Mouse (Mus musculus) megakaryocyte, adult 5-6 weeks (primary cell): Measurements from ENCODE around the gene 1700012P22Rik. TPM values are rescaled to one million over a fixed set of nuclear protein-coding genes. Genes with fewer than 3 reads are reported as not detected.

Experiments used
- ATAC-seq: 2 replicates; pipeline ENCODE4 v1.8.0; 2016; ENCODE audit warnings: mild to moderate bottlenecking, inconsistent platforms; ENCODE audit not compliant: poor library complexity, severe bottlenecking
- total RNA-seq, 2 experiments: library from RNA; stranded (forward) in 1 of 2; stranded (reverse) in 1 of 2; fragments of 153-499, 151-499 nt in 1 of 2; fragments of 221-1000, 200-1000 nt in 1 of 2; gene quantifications; 2 replicates each; pipeline versions ENCODE4 v1.2.3 to v1.2.4; 2015 to 2017

The 1700012P22Rik gene
- total RNA-seq (2015) (not detected in 2 replicates), total RNA-seq (2017) (not detected in 2 replicates)

- no peak for ATAC-seq
Observed at GRCm38 (mm10) chr4:144438672-144439071, at the start of gene 1700012P22Rik. Gene 1700012P22Rik, minus strand, starts transcription at chr4:144438772.

GRCm38 (mm10) chr4:144468091-144468490, 29.5 kb upstream of the 1700012P22Rik start:
- no peak for ATAC-seq

- ATAC-seq = no peak
Observed at GRCm38 (mm10) chr4:144465206-144465605, 26.6 kb upstream of the 1700012P22Rik start.

- no peak for ATAC-seq
Observed at GRCm38 (mm10) chr4:144463656-144464055, 25.1 kb upstream of the 1700012P22Rik start, which contains the start of gene Aadacl3. Gene Aadacl3, minus strand, starts transcription at chr4:144463756.

DNA sequence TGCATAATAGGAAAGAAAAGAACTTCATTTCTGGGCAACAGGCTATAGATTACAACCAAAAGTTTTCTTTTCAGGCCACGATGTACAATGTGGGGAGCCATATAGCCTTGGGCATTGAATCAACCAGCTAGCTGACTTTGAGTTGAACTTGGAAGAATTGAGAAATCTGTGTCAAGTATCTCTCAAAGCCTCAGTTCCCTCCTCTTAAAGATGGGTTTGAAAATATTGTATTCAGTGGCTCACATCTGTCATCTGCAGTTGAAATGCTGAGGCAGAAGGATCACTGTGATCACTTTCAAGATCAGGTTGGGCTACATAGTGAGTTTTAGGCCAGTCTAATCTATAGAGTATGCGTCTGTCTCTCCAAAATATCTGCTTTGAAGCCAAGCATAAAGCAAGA, 14.6 kb upstream of the 1700012P22Rik start, which contains the start of gene Gm9944:
Gene Gm9944 (minus strand): TSS at position 101 of the 400 bp plus-strand sequence.
- no peak for ATAC-seq

- no peak for ATAC-seq
Observed at GRCm38 (mm10) chr4:144448546-144448945, 10.0 kb upstream of the 1700012P22Rik start.

DNA sequence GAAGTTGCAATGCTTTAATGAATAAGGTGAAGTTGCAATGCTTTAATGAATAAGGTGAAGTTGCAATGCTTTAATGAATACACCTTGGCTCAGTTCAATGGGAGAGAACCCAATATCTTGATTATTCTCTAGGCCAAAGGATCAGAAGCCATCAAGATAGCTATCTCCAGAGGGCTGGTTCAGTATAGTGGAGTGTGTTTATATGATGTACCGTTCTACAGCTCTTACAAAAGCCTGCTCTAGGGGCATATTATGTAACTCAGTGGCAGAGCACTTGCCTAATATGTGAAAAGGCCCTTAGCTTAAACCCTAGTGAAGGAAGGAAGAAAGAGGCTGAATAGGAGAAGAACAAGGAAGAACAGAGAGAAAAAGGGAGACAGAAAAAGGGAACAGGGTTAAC, 3.0 kb upstream of the 1700012P22Rik start:
- ATAC-seq = no peak

DNA sequence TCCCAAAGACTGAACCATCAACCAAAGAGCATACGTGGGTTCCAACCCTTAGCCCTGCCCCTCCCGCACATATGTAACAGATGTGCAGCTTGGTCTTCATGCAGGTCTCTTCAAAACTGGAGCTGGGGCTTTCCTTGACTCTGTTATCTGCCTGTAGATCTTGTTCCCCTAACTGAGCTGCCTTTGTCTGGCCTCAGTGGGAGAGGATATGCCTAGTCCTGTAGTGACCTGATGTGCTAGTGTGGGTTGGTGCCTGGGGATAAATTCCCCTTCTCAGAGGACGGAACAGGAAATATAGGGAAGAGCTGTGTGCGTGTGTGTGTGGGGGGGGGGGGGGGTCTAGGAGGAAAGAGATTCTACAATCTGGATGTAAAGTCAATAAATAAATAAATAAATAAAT, 2.5 kb upstream of the 1700012P22Rik start:
- no peak for ATAC-seq

- no peak for ATAC-seq
Observed at GRCm38 (mm10) chr4:144433216-144433615, 5.4 kb downstream of the 1700012P22Rik start.

GRCm38 (mm10) chr4:144430723-144431122, 7.8 kb downstream of the 1700012P22Rik start:
- ATAC-seq = no peak

GRCm38 (mm10) chr4:144428868-144429267, 9.7 kb downstream of the 1700012P22Rik start:
- ATAC-seq = no peak

DNA sequence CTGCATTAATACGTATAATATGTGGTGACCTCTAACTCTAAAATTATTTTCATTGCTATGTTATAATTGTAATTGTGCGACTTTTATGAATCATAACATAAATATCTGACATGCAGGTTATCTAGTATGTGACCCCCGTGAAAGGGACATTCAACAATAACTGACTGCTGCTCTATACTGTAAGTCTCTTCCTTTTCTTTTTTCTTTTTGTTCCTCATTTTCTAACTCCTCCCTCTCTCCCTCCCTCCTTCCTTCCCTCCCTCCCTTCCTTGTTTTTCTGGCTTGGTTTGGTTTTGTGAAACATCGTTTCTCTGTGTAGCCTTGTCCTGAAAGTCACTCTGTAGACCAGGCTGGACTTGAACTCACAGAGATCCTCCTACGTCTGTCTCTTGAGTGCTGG, 14.0 kb downstream of the 1700012P22Rik start:
- ATAC-seq = no peak

DNA sequence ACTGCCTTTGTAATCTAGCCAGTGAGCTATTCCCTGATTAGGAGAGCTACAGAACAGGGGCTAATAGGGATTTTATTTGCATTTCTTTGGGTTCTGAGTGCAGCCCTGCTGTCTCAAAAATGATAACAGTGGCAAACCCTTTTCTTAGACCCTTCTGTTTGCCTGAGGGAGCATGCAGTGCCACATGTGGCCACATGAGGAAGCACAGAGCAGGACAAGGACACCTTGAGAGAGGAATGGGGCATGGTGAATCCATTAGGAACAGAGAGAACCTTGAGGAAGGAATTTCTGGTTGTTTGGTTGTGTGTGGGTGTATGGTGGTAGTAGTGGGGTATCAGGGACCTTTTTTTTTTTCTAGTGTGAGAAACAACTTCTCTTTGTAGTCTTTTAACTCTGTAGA, 17.9 kb downstream of the 1700012P22Rik start:
- peak; percentile 54; the same call in 1 of the 2 replicates for ATAC-seq

- ATAC-seq = no peak
Observed at GRCm38 (mm10) chr4:144408290-144408689, 30.3 kb downstream of the 1700012P22Rik start, which contains the start of gene Pramef12. Gene Pramef12, minus strand, starts transcription at chr4:144408464.

- ATAC-seq = no peak
Observed at GRCm38 (mm10) chr4:144406261-144406660, 32.3 kb downstream of the 1700012P22Rik start.

- ATAC-seq = peak; percentile 38; the same call in 1 of the 2 replicates
Observed at GRCm38 (mm10) chr4:144404456-144405086, 34.0 kb downstream of the 1700012P22Rik start.

DNA sequence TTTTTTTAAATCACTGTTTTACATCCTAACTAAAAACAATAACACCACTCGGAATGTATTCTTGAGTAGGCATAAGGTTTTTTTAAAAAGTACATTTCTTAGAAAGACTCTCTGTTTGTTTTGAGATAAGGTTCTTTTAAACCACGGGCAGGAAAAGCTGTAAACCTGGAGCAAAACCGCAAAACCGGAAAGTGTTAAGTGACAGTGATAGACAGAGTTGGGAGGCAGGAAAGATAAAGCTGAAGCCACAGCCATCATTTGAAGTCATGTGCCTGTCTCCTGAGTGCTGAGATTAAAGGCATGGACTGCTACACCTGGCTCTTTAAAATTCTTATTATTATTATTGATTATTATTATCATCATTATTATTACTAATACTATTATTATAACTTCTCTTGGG, 35.9 kb downstream of the 1700012P22Rik start:
- ATAC-seq = no peak

DNA sequence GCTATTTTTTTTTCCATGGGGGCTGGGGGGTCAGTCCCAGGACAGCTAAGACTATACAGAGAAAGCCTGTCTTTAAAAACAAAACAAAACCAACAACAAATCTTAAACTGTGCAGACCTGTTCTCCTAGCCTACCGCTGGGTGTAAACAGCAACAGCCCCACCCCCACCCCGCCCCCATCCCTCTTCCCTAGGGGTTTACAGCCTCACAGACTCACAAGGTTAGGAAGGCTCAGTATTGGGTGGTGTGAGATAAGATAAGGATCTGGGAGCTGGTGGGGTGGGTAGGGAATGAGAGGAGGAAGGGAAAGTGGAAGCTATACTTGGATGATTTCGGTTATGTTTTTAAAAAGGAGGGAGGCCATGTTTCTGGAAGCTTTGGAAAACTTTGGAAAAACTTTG, 42.3 kb downstream of the 1700012P22Rik start:
- ATAC-seq = no peak

GRCm38 (mm10) chr4:144377911-144378310, 60.7 kb downstream of the 1700012P22Rik start, which contains the start of gene Pramef20:
Gene Pramef20, minus strand, starts transcription at chr4:144377933.
- ATAC-seq = no peak
